Mouse (Mus musculus): ENCODE results near the gene Ckmt2. TPM values are rescaled to one million over a fixed set of nuclear protein-coding genes. Genes with fewer than 3 reads are reported as not detected.

Ckmt2 gene
- polyA plus RNA-seq, 1 experiment from 2014 or later = 32.2 TPM

DNA sequence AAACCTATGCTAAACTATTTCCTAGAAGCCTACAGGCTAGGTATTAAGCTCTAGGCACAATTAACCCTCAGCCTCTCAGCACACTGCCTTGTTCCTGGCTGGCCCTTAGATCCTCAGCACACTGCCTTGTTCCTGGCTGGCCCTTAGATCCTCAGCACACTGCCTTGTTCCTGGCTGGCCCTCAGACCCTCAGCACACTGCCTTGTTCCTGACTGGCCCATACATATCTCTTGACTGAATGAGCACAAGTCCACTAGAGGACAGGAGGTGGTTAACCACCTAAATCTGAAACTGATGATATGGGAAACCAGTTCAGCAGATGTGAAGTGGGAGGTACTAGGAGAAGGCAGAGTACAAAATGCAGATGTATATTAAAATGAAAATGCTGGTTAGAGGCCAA lies 35.0 kb upstream of the Ckmt2 start:
- H3K27me3 ChIP-seq (ENCODE audit: control insufficient read depth, insufficient read depth, low read length) = no peaks in the 10 kb centered on the region
- H3K36me3 ChIP-seq (ENCODE audit: control insufficient read depth, insufficient read depth, low read length) = no peaks in the 10 kb centered on the region
- no peak for ATAC-seq (ENCODE audit: insufficient number of reproducible peaks, insufficient read depth, low FRiP score, low read depth)
- H3K9ac ChIP-seq (ENCODE audit: low read length) = no peak overlapping the region
- H3K9me3 ChIP-seq (ENCODE audit: control insufficient read depth, low read length) = no peaks in the 10 kb centered on the region
- H3K4me1 ChIP-seq (ENCODE audit: control insufficient read depth in 2 of 2, insufficient read depth in 2 of 2, low read length in 2 of 2) = peaks cover 9 to 20% of the 10 kb centered on the region in 2 experiments
- peak overlapping the region; percentile 53 to 71; a peak in 3 of 4 replicates for H3K27ac ChIP-seq (replicated peaks in 1 of 2; ENCODE audit: control insufficient read depth in 1 of 2, insufficient read depth in 1 of 2, low read depth in 2 of 2, low read length in 2 of 2)
- no peak overlapping the region for H3K4me2 ChIP-seq (ENCODE audit: low read length)
- H3K4me3 ChIP-seq (ENCODE audit: control insufficient read depth in 1 of 2, insufficient read depth in 1 of 2, low read depth in 1 of 2, low read length in 2 of 2) = no peak overlapping the region

DNA sequence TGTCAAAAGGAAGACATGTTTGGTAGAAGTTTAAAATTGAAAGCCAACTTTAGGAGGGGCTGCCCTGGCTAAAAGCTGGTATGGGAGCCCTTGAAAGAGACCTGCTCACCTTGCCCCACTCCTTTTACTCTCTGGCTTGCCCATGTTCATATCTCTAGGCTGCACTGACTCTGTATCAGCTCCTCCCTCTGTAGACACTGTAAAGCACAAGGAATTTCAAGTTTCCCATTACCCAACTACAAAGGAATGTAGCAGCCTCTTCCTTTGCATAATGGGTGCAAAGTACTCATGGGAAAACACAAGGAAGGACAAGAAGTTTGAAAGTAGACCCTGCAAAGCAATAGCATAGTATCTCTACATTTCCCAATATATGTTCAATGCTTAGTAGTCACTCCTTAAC lies 34.5 kb upstream of the Ckmt2 start:
- peaks cover 9 to 20% of the 10 kb centered on the region in 2 experiments for H3K4me1 ChIP-seq (ENCODE audit: control insufficient read depth in 2 of 2, insufficient read depth in 2 of 2, low read length in 2 of 2)
- no peak overlapping the region for H3K4me3 ChIP-seq (ENCODE audit: control insufficient read depth in 1 of 2, insufficient read depth in 1 of 2, low read depth in 1 of 2, low read length in 2 of 2)
- ATAC-seq (ENCODE audit: insufficient number of reproducible peaks, insufficient read depth, low FRiP score, low read depth) = no peak
- no peak overlapping the region for H3K9ac ChIP-seq (ENCODE audit: low read length)
- H3K9me3 ChIP-seq (ENCODE audit: control insufficient read depth, low read length) = no peaks in the 10 kb centered on the region
- no peaks in the 10 kb centered on the region for H3K36me3 ChIP-seq (ENCODE audit: control insufficient read depth, insufficient read depth, low read length)
- no peak overlapping the region for H3K4me2 ChIP-seq (ENCODE audit: low read length)
- H3K27me3 ChIP-seq (ENCODE audit: control insufficient read depth, insufficient read depth, low read length) = no peaks in the 10 kb centered on the region
- peak overlapping the region in 1 of 2 experiments; percentile 53; a peak in 2 of 4 replicates for H3K27ac ChIP-seq (replicated peaks in 1 of 2; ENCODE audit: control insufficient read depth in 1 of 2, insufficient read depth in 1 of 2, low read depth in 2 of 2, low read length in 2 of 2)

- Histone ChIP-seq H3K27me3 (ENCODE audit: control insufficient read depth, insufficient read depth, low read length) (no peaks in the 10 kb centered on the region), H3K4me3 (ENCODE audit: control insufficient read depth in 1 of 2, insufficient read depth in 1 of 2, low read depth in 1 of 2, low read length in 2 of 2) (no peak overlapping the region), H3K27ac (replicated peaks in 1 of 2; ENCODE audit: control insufficient read depth in 1 of 2, insufficient read depth in 1 of 2, low read depth in 2 of 2, low read length in 2 of 2) (no peak overlapping the region), H3K4me1 (ENCODE audit: control insufficient read depth in 2 of 2, insufficient read depth in 2 of 2, low read length in 2 of 2) (peaks cover 7 to 12% of the 10 kb centered on the region in 2 experiments), H3K9ac (ENCODE audit: low read length) (no peak overlapping the region), H3K4me2 (ENCODE audit: low read length) (no peak overlapping the region), H3K9me3 (ENCODE audit: control insufficient read depth, low read length) (no peaks in the 10 kb centered on the region), H3K36me3 (ENCODE audit: control insufficient read depth, insufficient read depth, low read length) (no peaks in the 10 kb centered on the region)
- ATAC-seq (ENCODE audit: insufficient number of reproducible peaks, insufficient read depth, low FRiP score, low read depth) = no peak
- WGBS = 40% methylated on average over 10 of the region's 10 CpGs
Measured at GRCm38 (mm10) chr13:91908202-91908980, 31.7 kb upstream of the Ckmt2 start.

GRCm38 (mm10) chr13:91906338-91906737 lies 29.7 kb upstream of the Ckmt2 start:
- no peak for ATAC-seq (ENCODE audit: insufficient number of reproducible peaks, insufficient read depth, low FRiP score, low read depth)
- H3K36me3 ChIP-seq (ENCODE audit: control insufficient read depth, insufficient read depth, low read length) = no peaks in the 10 kb centered on the region
- H3K27ac ChIP-seq (replicated peaks in 1 of 2; ENCODE audit: control insufficient read depth in 1 of 2, insufficient read depth in 1 of 2, low read depth in 2 of 2, low read length in 2 of 2) = no peak overlapping the region
- no peaks in the 10 kb centered on the region for H3K9me3 ChIP-seq (ENCODE audit: control insufficient read depth, low read length)
- 76% methylated on average over 3 of the region's 3 CpGs for whole genome bisulfite sequencing
- H3K4me1 ChIP-seq (ENCODE audit: control insufficient read depth in 2 of 2, insufficient read depth in 2 of 2, low read length in 2 of 2) = peaks cover 5 to 9% of the 10 kb centered on the region in 2 experiments
- H3K9ac ChIP-seq (ENCODE audit: low read length) = no peak overlapping the region
- H3K27me3 ChIP-seq (ENCODE audit: control insufficient read depth, insufficient read depth, low read length) = no peaks in the 10 kb centered on the region
- H3K4me2 ChIP-seq (ENCODE audit: low read length) = no peak overlapping the region
- no peak overlapping the region for H3K4me3 ChIP-seq (ENCODE audit: control insufficient read depth in 1 of 2, insufficient read depth in 1 of 2, low read depth in 1 of 2, low read length in 2 of 2)

- H3K4me2 ChIP-seq (ENCODE audit: low read length) = no peak overlapping the region
- peaks cover 2 to 8% of the 10 kb centered on the region in 2 experiments for H3K4me1 ChIP-seq (ENCODE audit: control insufficient read depth in 2 of 2, insufficient read depth in 2 of 2, low read length in 2 of 2)
- no peak for ATAC-seq (ENCODE audit: insufficient number of reproducible peaks, insufficient read depth, low FRiP score, low read depth)
- H3K36me3 ChIP-seq (ENCODE audit: control insufficient read depth, insufficient read depth, low read length) = no peaks in the 10 kb centered on the region
- no peak overlapping the region for H3K4me3 ChIP-seq (ENCODE audit: control insufficient read depth in 1 of 2, insufficient read depth in 1 of 2, low read depth in 1 of 2, low read length in 2 of 2)
- no peak overlapping the region for H3K9ac ChIP-seq (ENCODE audit: low read length)
- WGBS = 6% methylated on average over 1 of the region's 1 CpGs
- peaks cover 7% of the 10 kb centered on the region for H3K9me3 ChIP-seq (ENCODE audit: control insufficient read depth, low read length)
- no peaks in the 10 kb centered on the region for H3K27me3 ChIP-seq (ENCODE audit: control insufficient read depth, insufficient read depth, low read length)
- peak overlapping the region; percentile 64 to 72 for H3K27ac ChIP-seq (replicated peaks in 1 of 2; ENCODE audit: control insufficient read depth in 1 of 2, insufficient read depth in 1 of 2, low read depth in 2 of 2, low read length in 2 of 2)
Measured at GRCm38 (mm10) chr13:91896476-91896875, 19.8 kb upstream of the Ckmt2 start.

DNA sequence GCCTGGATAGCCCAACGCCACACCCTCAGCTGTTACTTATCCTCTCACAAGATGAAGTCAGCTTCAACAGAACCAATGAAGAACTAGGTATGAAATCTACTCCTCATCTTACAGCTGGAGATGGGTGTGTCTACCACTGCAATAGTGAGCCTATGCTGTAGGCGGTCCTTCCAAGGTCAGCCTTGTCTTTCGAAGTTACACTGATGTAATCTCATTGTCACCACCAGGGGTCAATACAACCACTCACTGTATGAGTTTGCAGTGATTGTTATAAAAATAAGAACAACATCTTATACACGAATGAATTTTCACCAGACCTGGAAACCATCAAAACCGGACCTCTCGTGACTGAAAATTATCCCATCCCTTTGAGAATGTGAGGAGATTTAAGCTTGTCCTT lies 16.4 kb upstream of the Ckmt2 start:
- Histone ChIP-seq H3K9ac (ENCODE audit: low read length) (no peak overlapping the region), H3K4me3 (ENCODE audit: control insufficient read depth in 1 of 2, insufficient read depth in 1 of 2, low read depth in 1 of 2, low read length in 2 of 2) (no peak overlapping the region), H3K27ac (replicated peaks in 1 of 2; ENCODE audit: control insufficient read depth in 1 of 2, insufficient read depth in 1 of 2, low read depth in 2 of 2, low read length in 2 of 2) (no peak overlapping the region), H3K4me1 (ENCODE audit: control insufficient read depth in 2 of 2, insufficient read depth in 2 of 2, low read length in 2 of 2) (peaks cover 2 to 8% of the 10 kb centered on the region in 2 experiments), H3K9me3 (ENCODE audit: control insufficient read depth, low read length) (no peaks in the 10 kb centered on the region), H3K4me2 (ENCODE audit: low read length) (no peak overlapping the region), H3K36me3 (ENCODE audit: control insufficient read depth, insufficient read depth, low read length) (no peaks in the 10 kb centered on the region), H3K27me3 (ENCODE audit: control insufficient read depth, insufficient read depth, low read length) (no peaks in the 10 kb centered on the region)
- ATAC-seq (ENCODE audit: insufficient number of reproducible peaks, insufficient read depth, low FRiP score, low read depth) = no peak
- WGBS = 67% methylated on average over 6 of the region's 6 CpGs

DNA sequence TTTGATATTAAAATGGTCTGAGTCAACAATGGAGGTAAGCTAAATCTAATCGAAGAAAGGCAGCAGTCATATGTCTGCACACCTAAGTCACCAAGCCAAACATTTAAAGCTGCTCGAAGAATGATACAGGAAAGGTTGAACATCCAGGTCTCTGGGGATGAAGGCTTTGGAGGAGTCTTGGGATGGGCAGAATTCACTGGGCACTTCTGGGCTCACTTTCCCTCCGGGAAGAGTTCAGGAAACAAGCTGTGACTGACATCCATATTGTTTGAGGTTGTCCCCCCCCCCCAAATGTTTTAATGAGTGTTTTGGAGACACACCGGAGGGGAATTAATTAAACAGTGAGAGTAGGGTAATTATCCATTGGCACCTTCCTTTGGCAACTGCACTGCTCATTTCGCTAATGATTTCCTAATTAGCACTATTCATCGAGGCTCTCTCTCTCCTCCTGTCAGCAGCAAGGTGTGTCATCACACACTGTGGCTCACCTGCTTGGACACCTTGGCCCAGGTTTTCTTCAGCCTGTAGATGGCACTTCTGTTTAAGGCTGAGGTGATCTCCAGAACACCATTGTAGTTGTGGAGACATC lies 13.4 kb upstream of the Ckmt2 start:
- no peak overlapping the region for H3K27ac ChIP-seq (replicated peaks in 1 of 2; ENCODE audit: control insufficient read depth in 1 of 2, insufficient read depth in 1 of 2, low read depth in 2 of 2, low read length in 2 of 2)
- no peaks in the 10 kb centered on the region for H3K9me3 ChIP-seq (ENCODE audit: control insufficient read depth, low read length)
- ATAC-seq (ENCODE audit: insufficient number of reproducible peaks, insufficient read depth, low FRiP score, low read depth) = no peak
- no peak overlapping the region for H3K9ac ChIP-seq (ENCODE audit: low read length)
- 87% methylated on average over 6 of the region's 6 CpGs for WGBS
- H3K36me3 ChIP-seq (ENCODE audit: control insufficient read depth, insufficient read depth, low read length) = no peaks in the 10 kb centered on the region
- H3K4me1 ChIP-seq (ENCODE audit: control insufficient read depth in 2 of 2, insufficient read depth in 2 of 2, low read length in 2 of 2) = no peaks in the 10 kb centered on the region
- no peaks in the 10 kb centered on the region for H3K27me3 ChIP-seq (ENCODE audit: control insufficient read depth, insufficient read depth, low read length)
- no peak overlapping the region for H3K4me2 ChIP-seq (ENCODE audit: low read length)
- no peak overlapping the region for H3K4me3 ChIP-seq (ENCODE audit: control insufficient read depth in 1 of 2, insufficient read depth in 1 of 2, low read depth in 1 of 2, low read length in 2 of 2)
